Mouse (Mus musculus) liver, adult 2 months (tissue): ENCODE measurements at regions not wholly inside any gene's neighbourhood (a gene's known extent, or its start where the extent isn't known, plus 50 kb on each side); places are given as distances from the start of the nearest gene placed in this dataset.

Experiments
- DNase-seq: peaks from one replicate; pipeline ENCODE4 v3.0.0-alpha.2; 2011; ENCODE audit warnings: low read depth, low spot score; ENCODE audit errors: extremely low read depth
- H3K27ac ChIP-seq: fragments of 200-500 bp; replicated peaks from 2 replicates; pipeline ENCODE4 v1.5.1; 2012; ENCODE audit warnings: low read depth, mild to moderate bottlenecking, control low read depth, inconsistent platforms, low read length; ENCODE audit not compliant: insufficient read depth
- H3K27me3 ChIP-seq: fragments of 200-500 bp; 2 replicates; pipeline ENCODE4 v1.6.1; 2012; ENCODE audit warnings: mild to moderate bottlenecking, moderate library complexity, low read length, inconsistent platforms; ENCODE audit not compliant: control insufficient read depth, insufficient read depth
- H3K36me3 ChIP-seq: fragments of 200-500 bp; 2 replicates; pipeline ENCODE4 v1.6.1; 2012; ENCODE audit warnings: low read length, inconsistent platforms; ENCODE audit not compliant: control insufficient read depth, insufficient read depth
- H3K4me1 ChIP-seq: fragments of 200-500 bp; 2 replicates; pipeline ENCODE4 v1.6.1; 2011; ENCODE audit warnings: low read length; ENCODE audit not compliant: control insufficient read depth, insufficient read depth
- H3K4me3 ChIP-seq: fragments of 200-500 bp; 2 replicates; pipeline ENCODE4 v1.5.1; 2011; ENCODE audit warnings: low read depth, mild to moderate bottlenecking, control low read depth, low read length, moderate library complexity; ENCODE audit not compliant: insufficient read depth
- H3K79me2 ChIP-seq: fragments of 200-500 bp; 2 replicates; pipeline ENCODE4 v1.6.1; 2012; ENCODE audit warnings: inconsistent platforms, mild to moderate bottlenecking, low read length, moderate library complexity; ENCODE audit not compliant: control insufficient read depth, insufficient read depth
- H3K9ac ChIP-seq: fragments of 200-500 bp; 2 replicates; pipeline ENCODE4 v1.6.1; 2012; ENCODE audit warnings: low read depth, mild to moderate bottlenecking, control low read depth, inconsistent platforms, low read length
- CTCF ChIP-seq: fragments of 200-500 bp; IDR thresholded peaks from 2 replicates; pipeline ENCODE4 v1.5.1; 2011; ENCODE audit warnings: low read depth, low read length, control low read depth
- POLR2A ChIP-seq: fragments of 200-500 bp; IDR thresholded peaks from 2 replicates; pipeline ENCODE4 v1.6.1; 2011; ENCODE audit warnings: low read length, control low read depth; ENCODE audit not compliant: insufficient read depth; ENCODE audit errors: extremely low read depth
- WGBS: fragments of 180-500 bp; shearing (Covaris S2); methylation state at CpG from one replicate; pipeline ENCODE4 v1.1.7; 2018; 5-methylcytosine and 5-hydroxymethylcytosine counted together

DNA sequence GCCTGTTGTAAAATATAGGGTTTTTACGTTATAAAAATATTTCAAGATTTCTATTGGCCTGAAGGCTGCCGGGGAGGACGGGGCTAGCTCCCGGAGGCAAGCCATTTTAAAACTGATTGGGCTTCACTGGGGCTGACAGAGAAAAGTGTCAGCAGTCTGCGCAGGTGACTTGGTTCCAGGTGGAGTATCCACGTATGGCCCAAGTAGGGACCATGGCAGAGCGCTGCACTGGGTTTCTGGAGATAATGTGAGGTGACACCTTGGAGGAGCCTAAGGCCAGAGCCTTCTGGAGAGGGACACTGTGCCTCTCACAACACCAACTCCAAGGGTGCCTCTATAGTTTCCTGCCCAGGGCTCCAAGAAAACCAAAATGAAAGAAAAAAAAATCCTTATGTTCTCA is 95.9 kb downstream of the Trim42 start:
- Histone ChIP-seq H3K27me3 (no peaks in the 10 kb centered on the region), H3K36me3 (no peaks in the 10 kb centered on the region), H3K9ac (no peak overlapping the region), H3K4me1 (no peaks in the 10 kb centered on the region), H3K4me3 (no peak overlapping the region), H3K79me2 (no peaks in the 10 kb centered on the region), H3K27ac (no peak overlapping the region)
- DNase-seq: no peak
- TF ChIP-seq CTCF: no peak
- TF ChIP-seq POLR2A: no peak
- 91% methylated on average over 7 of the region's 7 CpGs for WGBS

DNA sequence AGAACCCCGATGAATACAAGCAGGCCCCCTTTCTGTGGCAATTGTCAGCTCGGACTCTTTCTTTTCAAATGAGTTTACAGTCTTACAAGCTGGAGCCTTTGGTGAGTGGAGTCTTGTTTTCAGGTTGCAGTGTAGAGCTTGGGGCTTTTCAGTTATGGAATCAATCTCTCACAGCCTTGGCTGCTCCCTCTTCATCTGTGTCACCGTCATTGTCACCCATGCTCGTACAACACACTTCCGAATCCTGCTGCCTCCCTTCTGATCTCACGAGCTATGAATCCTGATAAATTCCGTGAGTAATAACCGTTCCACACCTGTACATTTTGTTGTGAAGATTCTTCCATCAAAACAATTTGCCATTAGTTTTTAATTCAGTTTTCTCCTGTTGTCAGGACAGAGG is 97.7 kb downstream of the Trim42 start:
- WGBS: 92% methylated on average over 8 of the region's 8 CpGs

DNA sequence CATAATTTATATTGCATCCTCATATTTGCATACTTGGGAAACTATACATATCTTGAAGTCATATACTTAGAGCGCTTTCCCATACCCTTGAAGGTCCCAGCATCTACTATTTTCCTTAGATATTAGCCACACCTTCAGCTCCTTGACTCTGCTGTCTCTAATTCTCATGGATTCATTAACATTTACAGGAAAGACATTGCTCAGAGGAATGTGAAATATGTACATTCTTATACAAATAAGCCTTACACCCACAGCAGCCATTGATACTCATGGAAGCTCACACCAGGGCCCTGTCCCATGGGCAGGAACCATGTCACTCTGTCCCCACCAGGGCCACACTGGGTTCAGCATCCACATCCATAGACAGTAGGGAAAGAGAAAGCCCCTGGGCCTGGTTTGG is 122.1 kb downstream of the Trim42 start:
- Histone ChIP-seq H3K27me3 (no peaks in the 10 kb centered on the region), H3K79me2 (no peaks in the 10 kb centered on the region), H3K36me3 (no peaks in the 10 kb centered on the region), H3K27ac (no peak overlapping the region), H3K4me1 (no peaks in the 10 kb centered on the region), H3K4me3 (no peak overlapping the region), H3K9ac (no peak overlapping the region)
- TF ChIP-seq POLR2A: no peak
- DNase-seq: no peak
- WGBS: 97% methylated on average over 1 of the region's 1 CpGs

More for the DNA sequence above, 97.7 kb downstream of the Trim42 start:
- DNase-seq: no peak
- H3K4me1 ChIP-seq: no peaks in the 10 kb centered on the region
- H3K27ac ChIP-seq: no peak overlapping the region
- H3K4me3 ChIP-seq: no peak overlapping the region
- TF ChIP-seq CTCF (no peak), POLR2A (no peak)
- no peaks in the 10 kb centered on the region for H3K27me3 ChIP-seq
- no peaks in the 10 kb centered on the region for H3K36me3 ChIP-seq
- no peak overlapping the region for H3K9ac ChIP-seq
- H3K79me2 ChIP-seq: no peaks in the 10 kb centered on the region

GRCm38 (mm10) chr9:97226074-97226473 is 115.1 kb upstream of the Slc25a36 start:
- Histone ChIP-seq H3K27me3 (no peaks in the 10 kb centered on the region; the same call in 1 of the 2 replicates), H3K4me1 (no peaks in the 10 kb centered on the region), H3K36me3 (no peaks in the 10 kb centered on the region), H3K4me3 (no peak overlapping the region), H3K9ac (no peak overlapping the region), H3K79me2 (no peaks in the 10 kb centered on the region), H3K27ac (no peak overlapping the region)
- TF ChIP-seq POLR2A (no peak), CTCF (no peak)
- 79% methylated on average over 5 of the region's 5 CpGs for WGBS
- DNase-seq: no peak

DNA sequence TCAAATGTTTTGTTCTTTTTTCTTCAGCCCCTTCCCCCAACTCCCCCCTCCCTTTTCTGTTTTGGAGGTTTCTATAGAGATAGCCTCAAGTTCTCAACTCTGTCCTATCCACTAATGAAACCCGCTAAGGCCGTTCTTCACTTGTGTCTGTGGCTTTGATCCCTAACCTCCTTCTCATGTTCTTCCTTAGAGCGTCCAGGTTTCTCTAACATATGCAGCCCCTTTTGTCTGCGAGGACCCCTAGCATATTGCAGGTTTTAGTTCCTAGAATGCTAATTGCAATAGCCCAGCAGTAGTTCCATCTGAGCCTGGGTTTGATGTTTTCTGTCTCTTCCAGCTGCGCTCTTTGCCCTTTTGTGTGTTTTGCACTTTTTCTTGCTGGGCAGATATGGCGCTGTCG is 113.6 kb upstream of the Slc25a36 start:
- no peak for DNase-seq
- no peak overlapping the region for H3K27ac ChIP-seq

GRCm38 (mm10) chr9:97214806-97215205 is 103.8 kb upstream of the Slc25a36 start:
- Histone ChIP-seq H3K36me3 (no peaks in the 10 kb centered on the region), H3K27me3 (no peaks in the 10 kb centered on the region), H3K4me3 (no peak overlapping the region), H3K79me2 (no peaks in the 10 kb centered on the region), H3K4me1 (no peaks in the 10 kb centered on the region), H3K27ac (no peak overlapping the region), H3K9ac (no peak overlapping the region)
- WGBS: 36% methylated on average over 2 of the region's 2 CpGs
- TF ChIP-seq CTCF (peak; percentile 22), POLR2A (no peak)
- DNase-seq: peak; percentile 28

More for the DNA sequence above, 113.6 kb upstream of the Slc25a36 start:
- 51% methylated on average over 7 of the region's 7 CpGs for WGBS
- no peak overlapping the region for H3K9ac ChIP-seq
- no peaks in the 10 kb centered on the region for H3K36me3 ChIP-seq
- no peak for TF ChIP-seq POLR2A
- no peak for TF ChIP-seq CTCF
- no peaks in the 10 kb centered on the region for H3K4me1 ChIP-seq
- no peaks in the 10 kb centered on the region for H3K27me3 ChIP-seq
- H3K4me3 ChIP-seq: no peak overlapping the region
- H3K79me2 ChIP-seq: no peaks in the 10 kb centered on the region
